Mouse (Mus musculus) heart, embryonic 10.5 days (tissue): ENCODE results near the gene Cryba4. TPM values are rescaled to one million over a fixed set of nuclear protein-coding genes. Genes with fewer than 3 reads are reported as not detected.

Source experiments
- DNase-seq: peaks from one replicate; pipeline ENCODE4 v3.0.0-alpha.2; 2017; ENCODE audit warnings: low spot score
- H3K27ac ChIP-seq: fragments of 300-500 bp; sonication (generic); 2 replicates; pipeline ENCODE4 v1.5.1; 2016; ENCODE audit warnings: mild to moderate bottlenecking
- H3K27me3 ChIP-seq: fragments of 300-500 bp; sonication (generic); 2 replicates; pipeline ENCODE4 v1.6.1; 2016; ENCODE audit warnings: mild to moderate bottlenecking; ENCODE audit not compliant: poor library complexity, insufficient read depth, severe bottlenecking
- H3K36me3 ChIP-seq: fragments of 300-500 bp; sonication (generic); 2 replicates; pipeline ENCODE4 v1.6.1; 2016; ENCODE audit warnings: mild to moderate bottlenecking, moderate library complexity
- H3K4me1 ChIP-seq: fragments of 300-500 bp; sonication (generic); 2 replicates; pipeline ENCODE4 v1.6.1; 2016; ENCODE audit warnings: mild to moderate bottlenecking
- H3K4me3 ChIP-seq: fragments of 300-500 bp; sonication (generic); 2 replicates; pipeline ENCODE4 v1.5.1; 2016; ENCODE audit warnings: mild to moderate bottlenecking, moderate library complexity
- H3K9me3 ChIP-seq: fragments of 300-500 bp; sonication (generic); 2 replicates; pipeline ENCODE4 v1.6.1; 2016; ENCODE audit warnings: mild to moderate bottlenecking, moderate library complexity
- WGBS: fragments of 180-500 bp; shearing (Covaris S2); methylation state at CpG from one replicate; pipeline ENCODE4 v1.1.7; 2016; 5-methylcytosine and 5-hydroxymethylcytosine counted together
- polyA plus RNA-seq: library from polyadenylated mRNA; unstranded; fragments of >200 nt; fragmentation: Nextera tagmentation; extraction: Ambion mirVana; gene quantifications from 2 replicates; pipeline ENCODE4 v1.2.1, GENCODE M21; 2016

The Cryba4 gene
- polyA plus RNA-seq, 1 experiment from 2014 or later, result not detected

- peak overlapping the region; percentile 81 for H3K27ac ChIP-seq
- H3K4me3 ChIP-seq, result peak overlapping the region; percentile 23; the same call in 1 of the 2 replicates
- WGBS, result 42% methylated on average over 9 of the region's 9 CpGs
Measured at GRCm38 (mm10) chr5:112215801-112216251, 36.5 kb downstream of the Cryba4 start.

GRCm38 (mm10) chr5:112215291-112215751 lies 37.0 kb downstream of the Cryba4 start:
- peak overlapping the region; percentile 81 for H3K27ac ChIP-seq
- no peaks in the 10 kb centered on the region for H3K9me3 ChIP-seq
- peaks cover 48% of the 10 kb centered on the region for H3K4me1 ChIP-seq
- peaks cover 55% of the 10 kb centered on the region for H3K27me3 ChIP-seq
- H3K36me3 ChIP-seq, result no peaks in the 10 kb centered on the region
- WGBS, result 21% methylated on average over 12 of the region's 12 CpGs
- no peak for DNase-seq
- peak overlapping the region; percentile 23; the same call in 1 of the 2 replicates for H3K4me3 ChIP-seq

More at GRCm38 (mm10) chr5:112215801-112216251, 36.5 kb downstream of the Cryba4 start:
- H3K36me3 ChIP-seq, result no peaks in the 10 kb centered on the region
- DNase-seq, result no peak
- peaks cover 60% of the 10 kb centered on the region for H3K27me3 ChIP-seq
- no peaks in the 10 kb centered on the region for H3K9me3 ChIP-seq
- peaks cover 48% of the 10 kb centered on the region for H3K4me1 ChIP-seq

- Histone ChIP-seq H3K4me3 (no peak overlapping the region; the same call in 1 of the 2 replicates), H3K27ac (peak overlapping the region; percentile 30; the same call in 1 of the 2 replicates), H3K4me1 (peaks cover 42% of the 10 kb centered on the region), H3K27me3 (peaks cover 46% of the 10 kb centered on the region), H3K36me3 (no peaks in the 10 kb centered on the region), H3K9me3 (no peaks in the 10 kb centered on the region)
- WGBS, result 3% methylated on average over 10 of the region's 10 CpGs
- DNase-seq, result peak; percentile 86
Measured at GRCm38 (mm10) chr5:112214419-112214818, 37.9 kb downstream of the Cryba4 start.

GRCm38 (mm10) chr5:112213331-112214240 lies 38.7 kb downstream of the Cryba4 start:
- DNase-seq, result no peak
- peaks cover 34% of the 10 kb centered on the region for H3K4me1 ChIP-seq
- H3K9me3 ChIP-seq, result no peaks in the 10 kb centered on the region
- WGBS, result 45% methylated on average over 19 of the region's 19 CpGs
- no peaks in the 10 kb centered on the region for H3K36me3 ChIP-seq
- H3K4me3 ChIP-seq, result no peak overlapping the region
- peaks cover 37% of the 10 kb centered on the region for H3K27me3 ChIP-seq
- H3K27ac ChIP-seq, result peak overlapping the region; percentile 31

GRCm38 (mm10) chr5:112212711-112213264 lies 39.5 kb downstream of the Cryba4 start:
- Histone ChIP-seq H3K36me3 (no peaks in the 10 kb centered on the region), H3K4me3 (no peak overlapping the region), H3K27ac (no peak overlapping the region), H3K27me3 (peaks cover 31% of the 10 kb centered on the region), H3K9me3 (no peaks in the 10 kb centered on the region), H3K4me1 (peaks cover 36% of the 10 kb centered on the region)
- no peak for DNase-seq
- WGBS, result 70% methylated on average over 6 of the region's 6 CpGs

GRCm38 (mm10) chr5:112211911-112212310 lies 40.4 kb downstream of the Cryba4 start:
- no peaks in the 10 kb centered on the region for H3K9me3 ChIP-seq
- no peak overlapping the region for H3K27ac ChIP-seq
- WGBS, result 86% methylated on average over 7 of the region's 7 CpGs
- H3K4me1 ChIP-seq, result peaks cover 39% of the 10 kb centered on the region
- peaks cover 26% of the 10 kb centered on the region for H3K27me3 ChIP-seq
- no peak overlapping the region for H3K4me3 ChIP-seq
- DNase-seq, result no peak
- no peaks in the 10 kb centered on the region for H3K36me3 ChIP-seq

GRCm38 (mm10) chr5:112210104-112210503 lies 42.2 kb downstream of the Cryba4 start:
- Histone ChIP-seq H3K27me3 (peaks cover 19% of the 10 kb centered on the region; the same call in 1 of the 2 replicates), H3K4me1 (peaks cover 29% of the 10 kb centered on the region), H3K4me3 (no peak overlapping the region), H3K9me3 (no peaks in the 10 kb centered on the region), H3K27ac (no peak overlapping the region), H3K36me3 (no peaks in the 10 kb centered on the region)
- WGBS, result 32% methylated on average over 8 of the region's 8 CpGs
- DNase-seq, result no peak

GRCm38 (mm10) chr5:112208321-112208720 lies 44.0 kb downstream of the Cryba4 start:
- H3K27me3 ChIP-seq, result peaks cover 26% of the 10 kb centered on the region
- H3K4me3 ChIP-seq, result no peak overlapping the region
- 13% methylated on average over 4 of the region's 4 CpGs for WGBS
- no peaks in the 10 kb centered on the region for H3K36me3 ChIP-seq
- H3K9me3 ChIP-seq, result no peaks in the 10 kb centered on the region
- no peak overlapping the region for H3K27ac ChIP-seq
- H3K4me1 ChIP-seq, result peaks cover 18% of the 10 kb centered on the region
- no peak for DNase-seq

GRCm38 (mm10) chr5:112206543-112207255 lies 45.6 kb downstream of the Cryba4 start:
- 18% methylated on average over 16 of the region's 16 CpGs for WGBS
- H3K27ac ChIP-seq, result peak overlapping the region; percentile 6

GRCm38 (mm10) chr5:112199656-112200055 lies 52.7 kb downstream of the Cryba4 start:
- no peak for DNase-seq
- Histone ChIP-seq H3K36me3 (no peaks in the 10 kb centered on the region), H3K9me3 (no peaks in the 10 kb centered on the region), H3K4me1 (no peaks in the 10 kb centered on the region), H3K4me3 (no peak overlapping the region), H3K27me3 (peaks cover 10% of the 10 kb centered on the region), H3K27ac (no peak overlapping the region)
- 87% methylated on average over 6 of the region's 6 CpGs for WGBS

More at GRCm38 (mm10) chr5:112206543-112207255, 45.6 kb downstream of the Cryba4 start:
- DNase-seq, result no peak
- H3K4me3 ChIP-seq, result no peak overlapping the region
- H3K9me3 ChIP-seq, result no peaks in the 10 kb centered on the region
- peaks cover 15% of the 10 kb centered on the region for H3K4me1 ChIP-seq
- H3K27me3 ChIP-seq, result peaks cover 26% of the 10 kb centered on the region
- no peaks in the 10 kb centered on the region for H3K36me3 ChIP-seq
